Mouse (Mus musculus) macrophage (primary cell): ENCODE measurements around the gene Gapvd1. TPM values are rescaled to one million over a fixed set of nuclear protein-coding genes. Genes with fewer than 3 reads are reported as not detected.

Experiments used
- H3K27ac ChIP-seq: fragments of 350-480 bp; formaldehyde crosslinking; 2 replicates; pipeline ENCODE4 v1.9.0; 2021
- H3K36me3 ChIP-seq: fragments of 350-480 bp; formaldehyde crosslinking; 2 replicates; pipeline ENCODE4 v1.9.0; 2021; ENCODE audit errors: inconsistent target
- H3K4me3 ChIP-seq: fragments of 350-480 bp; formaldehyde crosslinking; 2 replicates; pipeline ENCODE4 v1.9.0; 2021; ENCODE audit errors: inconsistent target
- H3K79me2 ChIP-seq: fragments of 350-480 bp; formaldehyde crosslinking; 2 replicates; pipeline ENCODE4 v1.9.0; 2021; ENCODE audit errors: inconsistent target
- WGBS: methylation state at CpG from one replicate; pipeline ENCODE4 v1.1.7; 2026; ENCODE audit warnings: inconsistent platforms; ENCODE audit not compliant: missing documents; 5-methylcytosine and 5-hydroxymethylcytosine counted together
- polyA plus RNA-seq: library from polyadenylated mRNA; stranded (reverse); fragments of 250-400 nt; gene quantifications from 3 replicates; pipeline ENCODE4 v1.2.4, GENCODE M21; 2018; ENCODE audit warnings: inconsistent platforms

The Gapvd1 gene
- polyA plus RNA-seq, 1 experiment from 2014 or later: 66.7 TPM

- no peak overlapping the region for H3K27ac ChIP-seq
- H3K36me3 ChIP-seq: peaks cover 85% of the 10 kb centered on the region
- 80% methylated on average over 1 of the region's 1 CpGs for WGBS
These were observed 46.4 kb downstream of the Gapvd1 start for GRCm38 (mm10) chr2:34708675-34709074.

GRCm38 (mm10) chr2:34696592-34696991, 58.4 kb downstream of the Gapvd1 start:
- Histone ChIP-seq H3K4me3 (no peak overlapping the region), H3K27ac (no peak overlapping the region), H3K79me2 (no peaks in the 10 kb centered on the region), H3K36me3 (peaks cover 89% of the 10 kb centered on the region)

More at GRCm38 (mm10) chr2:34708675-34709074, 46.4 kb downstream of the Gapvd1 start:
- no peak overlapping the region for H3K4me3 ChIP-seq
- H3K79me2 ChIP-seq: no peaks in the 10 kb centered on the region

- Histone ChIP-seq H3K79me2 (no peaks in the 10 kb centered on the region), H3K27ac (no peak overlapping the region), H3K4me3 (no peak overlapping the region), H3K36me3 (peaks cover 86% of the 10 kb centered on the region)
- WGBS: 100% methylated on average over 9 of the region's 10 CpGs
These were observed 62.2 kb downstream of the Gapvd1 start for GRCm38 (mm10) chr2:34692861-34693260.

GRCm38 (mm10) chr2:34684076-34684870, 70.8 kb downstream of the Gapvd1 start:
- peaks cover 76% of the 10 kb centered on the region for H3K36me3 ChIP-seq
- H3K79me2 ChIP-seq: no peaks in the 10 kb centered on the region
- no peak overlapping the region for H3K27ac ChIP-seq
- 92% methylated on average over 9 of the region's 9 CpGs for WGBS
- no peak overlapping the region for H3K4me3 ChIP-seq

GRCm38 (mm10) chr2:34677976-34678375, 77.1 kb downstream of the Gapvd1 start:
- Histone ChIP-seq H3K36me3 (peaks cover 63% of the 10 kb centered on the region), H3K79me2 (no peaks in the 10 kb centered on the region), H3K4me3 (no peak overlapping the region), H3K27ac (no peak overlapping the region)
- WGBS: 98% methylated on average over 4 of the region's 4 CpGs

GRCm38 (mm10) chr2:34677061-34677460, 78.0 kb downstream of the Gapvd1 start:
- H3K36me3 ChIP-seq: peaks cover 54% of the 10 kb centered on the region
- H3K4me3 ChIP-seq: no peak overlapping the region
- no peak overlapping the region for H3K27ac ChIP-seq
- WGBS: 99% methylated on average over 8 of the region's 8 CpGs
- H3K79me2 ChIP-seq: no peaks in the 10 kb centered on the region

- 91% methylated on average over 11 of the region's 11 CpGs for WGBS
- H3K4me3 ChIP-seq: no peak overlapping the region
- H3K27ac ChIP-seq: no peak overlapping the region
- peaks cover 41% of the 10 kb centered on the region for H3K36me3 ChIP-seq
- no peaks in the 10 kb centered on the region for H3K79me2 ChIP-seq
These were observed 81.2 kb downstream of the Gapvd1 start for GRCm38 (mm10) chr2:34673846-34674245.

- H3K79me2 ChIP-seq: no peaks in the 10 kb centered on the region
- H3K36me3 ChIP-seq: peaks cover 18% of the 10 kb centered on the region
- WGBS: 19% methylated on average over 25 of the region's 31 CpGs
- peak overlapping the region; percentile 39 for H3K4me3 ChIP-seq
- H3K27ac ChIP-seq: no peak overlapping the region
These were observed 83.5 kb downstream of the Gapvd1 start for GRCm38 (mm10) chr2:34671385-34672026.

GRCm38 (mm10) chr2:34670470-34670869, 84.6 kb downstream of the Gapvd1 start:
- Histone ChIP-seq H3K36me3 (peaks cover 7% of the 10 kb centered on the region), H3K79me2 (no peaks in the 10 kb centered on the region), H3K4me3 (no peak overlapping the region), H3K27ac (no peak overlapping the region)
- whole genome bisulfite sequencing: 74% methylated on average over 5 of the region's 6 CpGs

- 80% methylated on average over 8 of the region's 8 CpGs for WGBS
- Histone ChIP-seq H3K27ac (no peak overlapping the region), H3K36me3 (no peaks in the 10 kb centered on the region), H3K4me3 (no peak overlapping the region), H3K79me2 (no peaks in the 10 kb centered on the region)
These were observed 85.8 kb downstream of the Gapvd1 start for GRCm38 (mm10) chr2:34669203-34669746.

- Histone ChIP-seq H3K4me3 (no peak overlapping the region), H3K27ac (no peak overlapping the region), H3K79me2 (no peaks in the 10 kb centered on the region), H3K36me3 (no peaks in the 10 kb centered on the region)
- 56% methylated on average over 14 of the region's 17 CpGs for WGBS
These were observed 86.4 kb downstream of the Gapvd1 start for GRCm38 (mm10) chr2:34668440-34669191.

- Histone ChIP-seq H3K79me2 (no peaks in the 10 kb centered on the region), H3K27ac (no peak overlapping the region), H3K4me3 (no peak overlapping the region), H3K36me3 (no peaks in the 10 kb centered on the region)
- 82% methylated on average over 10 of the region's 10 CpGs for WGBS
These were observed 87.2 kb downstream of the Gapvd1 start for GRCm38 (mm10) chr2:34667820-34668219.

- Histone ChIP-seq H3K79me2 (no peaks in the 10 kb centered on the region), H3K4me3 (no peak overlapping the region), H3K36me3 (no peaks in the 10 kb centered on the region), H3K27ac (no peak overlapping the region)
- 74% methylated on average over 11 of the region's 11 CpGs for WGBS
These were observed 107.6 kb downstream of the Gapvd1 start for GRCm38 (mm10) chr2:34647410-34647809.

GRCm38 (mm10) chr2:34646541-34646865, 108.5 kb downstream of the Gapvd1 start:
- no peak overlapping the region for H3K4me3 ChIP-seq
- no peaks in the 10 kb centered on the region for H3K36me3 ChIP-seq
- H3K79me2 ChIP-seq: no peaks in the 10 kb centered on the region
- 15% methylated on average over 5 of the region's 5 CpGs for WGBS
- H3K27ac ChIP-seq: no peak overlapping the region
